Mouse (Mus musculus) heart, adult 18-20 months (tissue): ENCODE data around the gene Pank4. TPM values are rescaled to one million over a fixed set of nuclear protein-coding genes. Genes with fewer than 3 reads are reported as not detected.

Experiments
- DNase-seq, 2 experiments: peaks; one replicate each; pipeline ENCODE4 v3.0.0; 2021 to 2022; ENCODE audit warnings: mixed read lengths in 1 of 2
- total RNA-seq, 2 experiments: library from RNA; stranded (reverse); gene quantifications; 2 replicates each; pipeline ENCODE4 v1.2.3; 2021

Gene Pank4
- total RNA-seq, 2 experiments from 2014 or later: 38.7 to 41.4 TPM

DNA sequence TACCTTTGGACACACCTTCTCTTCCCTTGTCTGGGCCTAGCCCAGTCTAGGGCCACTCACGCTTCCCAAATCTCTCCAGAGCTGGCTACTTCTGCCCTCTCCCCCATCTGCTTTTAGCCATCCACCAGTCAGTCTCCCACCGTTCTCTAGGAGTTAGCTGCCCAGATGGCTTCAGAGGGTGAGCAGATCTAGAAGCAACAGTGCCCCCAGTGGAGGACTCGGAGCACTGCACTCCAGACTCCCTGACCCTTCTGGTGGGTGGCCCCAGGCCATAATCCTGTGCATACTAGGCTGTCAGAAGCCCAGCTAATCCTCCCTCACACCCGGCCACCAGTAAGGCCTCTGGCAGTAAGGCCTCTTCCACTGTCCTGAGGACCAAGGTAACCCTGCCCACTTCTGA is 48.9 kb downstream of the Pank4 start:
- peak; percentile 26 to 68 for DNase-seq

- DNase-seq: no peak
Observed at GRCm38 (mm10) chr4:155014244-155014643, 50.3 kb downstream of the Pank4 start.

DNA sequence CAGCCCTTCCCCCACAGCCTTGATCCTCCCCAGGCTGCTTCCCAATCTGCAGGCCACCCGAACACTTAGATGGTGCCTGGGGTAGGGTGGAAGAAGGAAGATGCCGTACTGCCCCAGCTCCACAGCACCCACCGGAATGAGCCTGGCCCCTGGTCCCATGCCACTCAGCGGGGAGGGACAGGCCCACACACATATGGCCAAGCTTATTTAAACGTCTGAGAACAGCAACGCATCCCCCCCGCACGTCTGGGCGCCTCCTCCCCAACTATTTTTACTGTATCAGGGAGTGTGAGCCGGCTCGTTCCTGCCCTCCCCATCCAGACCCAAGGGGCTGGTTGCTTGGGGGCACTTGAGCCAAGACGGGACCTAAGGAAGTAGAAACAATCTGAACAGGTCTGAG is 50.9 kb downstream of the Pank4 start:
- no peak for DNase-seq

GRCm38 (mm10) chr4:155015550-155015949 is 51.6 kb downstream of the Pank4 start:
- DNase-seq: no peak

DNA sequence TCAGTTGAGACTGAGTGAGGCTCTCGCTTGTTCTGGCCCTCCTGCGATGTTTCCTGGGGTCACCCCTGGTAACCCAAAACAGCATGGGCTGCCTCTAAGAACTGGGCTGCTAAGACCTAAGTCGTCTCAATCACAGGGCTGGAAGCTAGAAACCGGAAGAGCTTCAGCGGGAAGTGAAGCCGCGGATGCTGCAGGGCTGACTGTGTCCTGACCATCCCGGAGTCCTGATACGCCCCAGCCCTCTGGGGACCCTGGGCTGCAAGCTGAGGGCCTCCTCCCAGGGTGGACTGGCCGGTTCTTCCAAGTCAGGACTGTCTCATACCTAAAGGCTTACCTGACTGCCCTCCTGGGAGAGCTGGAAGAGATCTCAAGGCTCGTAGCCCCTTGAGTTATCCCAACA is 52.9 kb downstream of the Pank4 start:
- DNase-seq: no peak

DNA sequence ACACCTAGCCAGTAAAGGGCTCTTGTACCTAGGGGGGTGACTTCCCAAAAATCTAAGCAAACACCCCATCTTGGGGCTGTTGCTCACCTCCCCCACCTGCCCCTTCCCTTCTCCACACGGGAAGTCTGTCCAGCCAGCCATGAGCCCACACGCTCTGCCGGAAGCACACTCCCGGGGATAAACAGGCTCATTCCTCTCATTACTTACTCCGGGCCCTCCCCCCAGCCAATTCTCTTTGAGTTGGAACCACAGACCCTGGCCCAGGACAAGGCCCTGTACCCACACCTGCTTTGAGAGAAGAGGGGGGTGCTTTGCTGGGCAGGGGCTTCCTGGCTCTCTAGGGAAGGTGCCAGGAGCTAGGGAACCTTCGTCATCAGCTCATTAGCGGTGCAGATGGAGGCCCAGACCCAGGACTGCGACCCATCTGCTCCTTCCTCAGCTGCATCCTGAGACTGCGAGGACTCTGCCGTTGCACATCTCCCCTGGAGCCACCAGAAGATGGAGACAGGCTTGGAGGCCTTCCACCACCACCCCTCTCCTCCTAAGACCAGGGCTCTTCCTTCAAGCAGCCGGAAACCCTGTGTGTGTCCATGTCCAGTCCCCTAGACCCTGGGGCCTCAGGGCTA is 53.4 kb downstream of the Pank4 start:
- no peak for DNase-seq

GRCm38 (mm10) chr4:155018066-155018465 is 54.1 kb downstream of the Pank4 start:
- no peak for DNase-seq

DNA sequence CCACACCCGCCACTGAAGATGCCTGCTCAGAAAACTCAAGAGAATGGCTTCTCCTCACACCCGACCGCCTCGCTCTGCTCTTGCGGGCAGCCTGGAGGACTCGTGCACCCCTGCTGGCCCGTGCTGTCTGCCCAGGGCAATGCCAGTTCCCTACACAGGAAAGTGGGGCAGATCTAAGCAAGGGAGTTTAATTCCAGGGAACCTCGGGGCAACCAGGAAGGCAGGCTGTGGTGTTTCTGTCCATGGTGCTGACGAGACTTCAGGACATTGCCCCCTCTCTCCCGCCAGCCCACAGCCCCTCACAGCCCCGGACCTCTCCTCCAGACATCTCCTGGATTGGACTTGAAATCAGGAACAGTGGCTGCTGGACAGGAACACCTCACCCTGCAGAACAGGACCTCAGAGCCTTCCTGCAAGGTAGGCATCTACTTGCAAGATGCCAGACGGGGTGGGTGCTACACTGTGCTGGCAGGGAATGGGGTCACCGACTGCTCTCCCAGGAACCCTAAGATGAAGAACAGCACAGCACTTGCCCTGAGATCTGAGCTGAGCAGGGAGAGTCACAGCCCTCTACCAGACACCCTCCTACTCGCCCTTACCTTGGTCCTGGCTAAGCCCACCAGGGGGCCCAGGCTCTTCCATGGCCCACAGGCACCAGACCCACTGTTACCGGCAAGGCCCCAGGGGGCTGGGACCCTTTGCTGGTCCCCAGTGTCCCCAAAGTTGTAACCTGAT is 54.8 kb downstream of the Pank4 start:
- peak in 1 of 2 experiments; percentile 46 for DNase-seq

DNA sequence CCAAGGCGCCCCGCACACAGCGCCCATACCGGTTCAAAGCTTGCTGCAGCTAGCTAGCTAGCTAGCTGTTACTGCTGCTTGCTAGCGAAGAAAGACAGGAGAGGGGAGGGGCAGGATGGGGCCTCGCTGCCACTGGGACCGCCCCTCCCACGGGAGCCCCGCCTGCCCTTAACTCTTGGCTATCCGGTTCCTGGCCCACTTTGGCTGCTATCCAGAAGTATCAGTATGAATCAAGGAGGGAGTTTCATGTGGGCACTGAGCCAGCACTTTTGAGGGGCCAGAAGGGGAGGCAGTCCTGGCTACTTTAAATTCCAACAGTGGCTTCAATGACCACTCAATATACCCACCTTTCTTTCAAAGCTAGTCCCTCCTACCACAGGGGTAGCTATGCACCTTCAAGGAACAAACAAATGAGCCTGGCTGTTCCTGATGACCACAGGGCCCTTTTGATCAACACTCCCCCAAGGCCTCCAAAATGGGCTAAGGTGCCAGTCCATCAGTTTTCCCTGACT is 55.5 kb downstream of the Pank4 start:
- DNase-seq: peak; percentile 9 to 12

GRCm38 (mm10) chr4:155020141-155020540 is 56.2 kb downstream of the Pank4 start:
- DNase-seq: no peak

DNA sequence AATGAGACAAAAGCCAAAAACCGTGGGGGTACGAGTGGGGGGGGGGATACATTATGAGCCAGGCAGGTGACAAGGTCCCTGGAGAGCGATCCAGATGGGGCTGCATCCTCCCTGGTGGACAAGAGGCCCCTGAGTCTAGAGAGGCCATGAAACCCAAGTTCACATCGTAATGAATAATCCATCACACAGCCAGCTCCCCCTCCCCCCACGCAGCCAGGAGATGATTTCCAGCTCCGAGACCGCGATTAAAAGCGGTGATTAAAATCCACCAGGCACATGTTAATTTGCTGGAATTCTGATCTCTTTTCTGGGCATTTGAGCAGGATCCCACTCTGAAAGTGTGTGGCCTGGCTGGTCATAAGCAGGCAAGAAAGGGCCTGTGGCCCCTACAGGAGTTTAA is 56.9 kb downstream of the Pank4 start:
- no peak for DNase-seq

DNA sequence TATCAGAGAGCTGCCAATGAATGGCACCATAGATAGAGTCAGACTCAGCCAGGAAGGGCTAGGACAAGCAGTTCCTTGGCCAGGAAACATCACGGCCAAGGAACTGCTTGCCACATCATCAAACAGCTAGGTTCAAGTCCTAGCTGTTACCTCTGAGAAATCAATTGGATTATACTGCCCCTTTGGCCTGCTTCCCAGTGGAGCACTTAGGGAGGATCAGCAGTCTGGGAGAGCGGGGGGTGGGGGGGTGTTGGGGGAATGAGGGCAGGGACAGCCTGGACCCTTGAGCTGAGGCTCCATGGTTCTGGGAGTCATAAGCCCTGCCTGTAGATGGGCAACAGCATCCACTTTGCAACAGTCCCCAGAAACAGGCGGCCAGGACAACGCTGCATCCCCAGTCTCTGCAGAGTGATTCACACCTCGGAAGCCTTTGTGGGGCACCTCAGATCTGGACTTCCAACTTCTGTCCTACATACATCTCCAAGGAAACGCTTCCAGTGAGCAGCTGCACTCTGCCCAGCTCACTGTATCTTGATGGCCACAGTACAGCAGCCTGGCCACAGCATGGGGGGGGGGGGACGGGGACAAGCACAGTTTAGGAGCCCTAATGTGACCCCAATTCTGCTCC is 58.4 kb downstream of the Pank4 start:
- no peak for DNase-seq

- DNase-seq: no peak
Observed at GRCm38 (mm10) chr4:155024170-155025010, 60.5 kb downstream of the Pank4 start.

Other genes with a start within 250 kb of the Pank4 start
- under 1 TPM; 0.15 to 0.18 TPM for gene Ttc34, start 126.7 kb upstream of the Pank4 start, total RNA-seq
- under 1 TPM; 0.10 to 0.13 TPM for gene Mmel1, start 94.5 kb upstream of the Pank4 start, total RNA-seq
- 10 to 100 TPM; 82.5 to 98.2 TPM for gene Fam213b, start 65.0 kb upstream of the Pank4 start, total RNA-seq
- 1 to 10 TPM; 5.3 to 7.1 TPM for gene Tnfrsf14, start 35.6 kb upstream of the Pank4 start, total RNA-seq
- under 1 TPM; 0.31 to 0.67 TPM for gene Hes5, start 3.2 kb upstream of the Pank4 start, total RNA-seq
- under 1 TPM in 1 of 2 experiments, not detected in 1; 0.28 TPM for gene Plch2, start 92.7 kb downstream of the Pank4 start, total RNA-seq
- gene Pex10, start 102.9 kb downstream of the Pank4 start, total RNA-seq: 10 to 100 TPM; 20.7 to 22.0 TPM
- 10 to 100 TPM; 72.0 to 75.8 TPM for gene Rer1, start 122.3 kb downstream of the Pank4 start, total RNA-seq
- gene Morn1, start 122.5 kb downstream of the Pank4 start, total RNA-seq: 1 to 10 TPM; 1.0 to 2.3 TPM